Mouse (Mus musculus): ENCODE results near the gene Ergic2. TPM values are rescaled to one million over a fixed set of nuclear protein-coding genes. Genes with fewer than 3 reads are reported as not detected.

Ergic2 gene
- polyA plus RNA-seq, 1 experiment from 2014 or later = 157 TPM

DNA sequence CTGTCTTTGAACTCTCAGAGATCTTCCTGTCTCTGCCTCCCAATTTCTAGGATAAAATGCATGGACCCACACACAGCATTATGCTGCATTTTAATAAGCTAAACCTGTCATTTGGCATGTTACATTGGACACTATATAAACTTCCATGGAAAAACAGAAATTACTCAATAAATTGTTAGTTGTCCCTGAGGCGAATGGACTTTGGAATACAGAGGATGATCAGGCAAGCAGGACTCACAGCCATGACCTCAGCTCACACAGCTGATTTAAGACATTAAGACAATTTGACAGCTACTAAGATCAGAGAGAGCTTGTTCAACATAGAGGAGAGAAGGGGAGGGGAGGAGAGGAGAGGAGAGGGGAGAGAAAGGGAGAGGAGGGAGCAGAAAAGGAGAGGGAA lies 69.8 kb downstream of the Ergic2 start:
- 80% methylated on average over 1 of the region's 1 CpGs for WGBS
- Histone ChIP-seq H3K9me3 (ENCODE audit: control insufficient read depth, low read length) (0 out of 2 replicates have a peak, but pooled peaks cover 7% of the 10 kb centered on the region), H3K4me3 (ENCODE audit: control insufficient read depth in 1 of 2, insufficient read depth in 1 of 2, low read depth in 1 of 2, low read length in 2 of 2) (no peak overlapping the region), H3K36me3 (ENCODE audit: control insufficient read depth, insufficient read depth, low read length) (no peaks in the 10 kb centered on the region), H3K4me2 (ENCODE audit: low read length) (no peak overlapping the region), H3K4me1 (ENCODE audit: control insufficient read depth in 2 of 2, insufficient read depth in 2 of 2, low read length in 2 of 2) (no peaks in the 10 kb centered on the region), H3K27ac (replicated peaks in 1 of 2; ENCODE audit: control insufficient read depth in 1 of 2, insufficient read depth in 1 of 2, low read depth in 2 of 2, low read length in 2 of 2) (no peak overlapping the region), H3K27me3 (ENCODE audit: control insufficient read depth, insufficient read depth, low read length) (no peaks in the 10 kb centered on the region), H3K9ac (ENCODE audit: low read length) (no peak overlapping the region)
- ATAC-seq (ENCODE audit: insufficient number of reproducible peaks, insufficient read depth, low FRiP score, low read depth) = no peak

DNA sequence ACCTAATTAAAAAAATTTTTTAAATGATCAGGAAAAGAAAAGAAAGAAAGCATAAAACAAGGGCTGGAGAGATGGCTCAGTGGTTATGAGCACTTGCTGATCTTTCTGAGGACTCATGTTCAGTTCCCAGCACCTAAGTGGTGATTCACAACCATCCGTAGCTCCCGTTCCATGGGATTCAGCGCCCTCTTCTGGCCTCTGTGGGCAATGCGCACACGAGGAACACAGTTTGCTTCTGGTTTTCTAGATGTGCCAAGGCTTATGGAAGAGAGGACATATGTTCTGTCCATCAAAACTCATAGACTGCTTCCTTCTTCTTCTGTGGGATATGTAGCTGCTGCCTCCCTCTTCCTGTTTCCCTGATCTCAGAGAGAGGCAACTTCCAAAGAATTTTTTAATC lies 70.3 kb downstream of the Ergic2 start:
- Histone ChIP-seq H3K9ac (ENCODE audit: low read length) (no peak overlapping the region), H3K4me3 (ENCODE audit: control insufficient read depth in 1 of 2, insufficient read depth in 1 of 2, low read depth in 1 of 2, low read length in 2 of 2) (no peak overlapping the region), H3K4me1 (ENCODE audit: control insufficient read depth in 2 of 2, insufficient read depth in 2 of 2, low read length in 2 of 2) (no peaks in the 10 kb centered on the region), H3K27ac (replicated peaks in 1 of 2; ENCODE audit: control insufficient read depth in 1 of 2, insufficient read depth in 1 of 2, low read depth in 2 of 2, low read length in 2 of 2) (no peak overlapping the region), H3K9me3 (ENCODE audit: control insufficient read depth, low read length) (0 out of 2 replicates have a peak, but pooled peaks cover 5% of the 10 kb centered on the region), H3K4me2 (ENCODE audit: low read length) (no peak overlapping the region), H3K36me3 (ENCODE audit: control insufficient read depth, insufficient read depth, low read length) (no peaks in the 10 kb centered on the region), H3K27me3 (ENCODE audit: control insufficient read depth, insufficient read depth, low read length) (no peaks in the 10 kb centered on the region)
- ATAC-seq (ENCODE audit: insufficient number of reproducible peaks, insufficient read depth, low FRiP score, low read depth) = no peak
- WGBS = 76% methylated on average over 5 of the region's 5 CpGs

DNA sequence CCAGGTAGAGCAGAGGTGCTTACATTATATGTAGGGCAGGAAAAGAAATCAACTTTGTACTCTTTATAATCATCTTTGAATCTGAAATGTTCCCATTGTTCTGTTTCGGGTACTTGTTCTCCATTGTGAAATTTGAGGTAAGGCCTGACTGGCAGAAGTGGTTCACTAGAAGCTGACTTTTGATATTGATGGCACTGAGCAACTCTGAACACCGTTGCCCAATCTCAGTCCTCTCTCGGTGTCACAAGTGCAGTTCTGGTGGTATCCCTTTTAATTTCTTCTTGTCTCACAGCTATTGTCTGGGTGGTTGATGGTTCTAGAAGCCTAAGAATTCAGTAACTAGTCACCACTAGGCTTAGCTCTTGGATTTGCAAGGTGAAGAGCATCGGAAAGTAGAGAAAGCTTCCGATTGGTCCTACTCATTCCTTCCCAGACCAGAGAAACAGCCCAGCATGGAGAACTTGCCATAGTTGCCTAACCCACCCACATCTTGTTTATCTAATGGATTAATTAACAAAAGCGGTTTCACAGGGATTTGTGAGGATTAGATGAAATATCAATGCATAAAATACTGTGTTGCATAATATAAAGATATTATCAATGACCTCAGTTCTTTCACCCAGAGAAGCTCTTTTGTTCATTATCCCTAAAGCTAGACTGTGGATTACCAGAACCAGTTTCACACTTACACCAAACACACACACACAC lies 72.7 kb downstream of the Ergic2 start:
- no peaks in the 10 kb centered on the region for H3K27me3 ChIP-seq (ENCODE audit: control insufficient read depth, insufficient read depth, low read length)
- no peak overlapping the region for H3K9ac ChIP-seq (ENCODE audit: low read length)
- no peak overlapping the region for H3K4me3 ChIP-seq (ENCODE audit: control insufficient read depth in 1 of 2, insufficient read depth in 1 of 2, low read depth in 1 of 2, low read length in 2 of 2)
- H3K4me2 ChIP-seq (ENCODE audit: low read length) = no peak overlapping the region
- 77% methylated on average over 6 of the region's 6 CpGs for WGBS
- no peak overlapping the region for H3K27ac ChIP-seq (replicated peaks in 1 of 2; ENCODE audit: control insufficient read depth in 1 of 2, insufficient read depth in 1 of 2, low read depth in 2 of 2, low read length in 2 of 2)
- no peak for ATAC-seq (ENCODE audit: insufficient number of reproducible peaks, insufficient read depth, low FRiP score, low read depth)
- H3K9me3 ChIP-seq (ENCODE audit: control insufficient read depth, low read length) = 0 out of 2 replicates have a peak, but pooled peaks cover 3% of the 10 kb centered on the region
- H3K4me1 ChIP-seq (ENCODE audit: control insufficient read depth in 2 of 2, insufficient read depth in 2 of 2, low read length in 2 of 2) = no peaks in the 10 kb centered on the region
- H3K36me3 ChIP-seq (ENCODE audit: control insufficient read depth, insufficient read depth, low read length) = no peaks in the 10 kb centered on the region

- Histone ChIP-seq H3K27ac (replicated peaks in 1 of 2; ENCODE audit: control insufficient read depth in 1 of 2, insufficient read depth in 1 of 2, low read depth in 2 of 2, low read length in 2 of 2) (no peak overlapping the region), H3K36me3 (ENCODE audit: control insufficient read depth, insufficient read depth, low read length) (no peaks in the 10 kb centered on the region)
- 31% methylated on average over 9 of the region's 9 CpGs for WGBS
Measured at GRCm38 (mm10) chr6:148135769-148136382, 76.3 kb downstream of the Ergic2 start.

GRCm38 (mm10) chr6:148133536-148133935 lies 78.6 kb downstream of the Ergic2 start:
- H3K4me3 ChIP-seq (ENCODE audit: control insufficient read depth in 1 of 2, insufficient read depth in 1 of 2, low read depth in 1 of 2, low read length in 2 of 2) = no peak overlapping the region
- H3K36me3 ChIP-seq (ENCODE audit: control insufficient read depth, insufficient read depth, low read length) = no peaks in the 10 kb centered on the region
- H3K27me3 ChIP-seq (ENCODE audit: control insufficient read depth, insufficient read depth, low read length) = no peaks in the 10 kb centered on the region
- H3K9ac ChIP-seq (ENCODE audit: low read length) = no peak overlapping the region
- H3K9me3 ChIP-seq (ENCODE audit: control insufficient read depth, low read length) = no peaks in the 10 kb centered on the region
- no peaks in the 10 kb centered on the region; a peak in 1 of 4 replicates for H3K4me1 ChIP-seq (ENCODE audit: control insufficient read depth in 2 of 2, insufficient read depth in 2 of 2, low read length in 2 of 2)
- no peak for ATAC-seq (ENCODE audit: insufficient number of reproducible peaks, insufficient read depth, low FRiP score, low read depth)
- H3K27ac ChIP-seq (replicated peaks in 1 of 2; ENCODE audit: control insufficient read depth in 1 of 2, insufficient read depth in 1 of 2, low read depth in 2 of 2, low read length in 2 of 2) = no peak overlapping the region
- no peak overlapping the region for H3K4me2 ChIP-seq (ENCODE audit: low read length)

More at GRCm38 (mm10) chr6:148135769-148136382, 76.3 kb downstream of the Ergic2 start:
- Histone ChIP-seq H3K27me3 (ENCODE audit: control insufficient read depth, insufficient read depth, low read length) (no peaks in the 10 kb centered on the region), H3K9ac (ENCODE audit: low read length) (no peak overlapping the region), H3K4me2 (ENCODE audit: low read length) (no peak overlapping the region), H3K4me3 (ENCODE audit: control insufficient read depth in 1 of 2, insufficient read depth in 1 of 2, low read depth in 1 of 2, low read length in 2 of 2) (no peak overlapping the region), H3K9me3 (ENCODE audit: control insufficient read depth, low read length) (no peaks in the 10 kb centered on the region), H3K4me1 (ENCODE audit: control insufficient read depth in 2 of 2, insufficient read depth in 2 of 2, low read length in 2 of 2) (no peaks in the 10 kb centered on the region)
- no peak for ATAC-seq (ENCODE audit: insufficient number of reproducible peaks, insufficient read depth, low FRiP score, low read depth)

DNA sequence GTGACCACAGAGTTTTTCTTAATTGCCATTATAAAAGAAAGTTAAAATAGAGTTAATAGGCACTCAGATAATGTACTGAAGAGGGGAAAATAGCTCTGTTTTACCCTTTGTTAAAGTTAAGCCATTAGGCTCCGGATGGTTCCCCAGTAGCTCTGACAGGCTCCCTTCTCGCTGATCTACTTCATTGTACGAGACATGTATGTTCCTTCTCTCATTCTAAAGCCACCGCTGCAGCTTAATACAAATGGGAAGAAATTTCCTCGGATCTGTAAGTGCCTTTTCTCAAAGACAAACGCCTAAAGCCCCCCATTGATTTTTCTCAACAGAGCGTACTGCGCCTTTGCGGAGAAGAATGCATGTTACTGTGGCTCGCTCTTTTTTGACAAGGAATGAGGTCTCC lies 79.9 kb downstream of the Ergic2 start:
- Histone ChIP-seq H3K27me3 (ENCODE audit: control insufficient read depth, insufficient read depth, low read length) (no peaks in the 10 kb centered on the region), H3K9me3 (ENCODE audit: control insufficient read depth, low read length) (no peaks in the 10 kb centered on the region), H3K9ac (ENCODE audit: low read length) (no peak overlapping the region), H3K4me1 (ENCODE audit: control insufficient read depth in 2 of 2, insufficient read depth in 2 of 2, low read length in 2 of 2) (no peaks in the 10 kb centered on the region; a peak in 1 of 4 replicates), H3K4me2 (ENCODE audit: low read length) (no peak overlapping the region), H3K27ac (replicated peaks in 1 of 2; ENCODE audit: control insufficient read depth in 1 of 2, insufficient read depth in 1 of 2, low read depth in 2 of 2, low read length in 2 of 2) (no peak overlapping the region), H3K4me3 (ENCODE audit: control insufficient read depth in 1 of 2, insufficient read depth in 1 of 2, low read depth in 1 of 2, low read length in 2 of 2) (no peak overlapping the region), H3K36me3 (ENCODE audit: control insufficient read depth, insufficient read depth, low read length) (no peaks in the 10 kb centered on the region)
- no peak for ATAC-seq (ENCODE audit: insufficient number of reproducible peaks, insufficient read depth, low FRiP score, low read depth)
- 76% methylated on average over 10 of the region's 10 CpGs for WGBS
